Comparison of ENCODE assay signal across 11 mouse cellular contexts in genomic region chr17:71256806-71257536, GRCm38 (mm10). TPM values are rescaled to one million over a fixed set of nuclear protein-coding genes. Genes with fewer than 3 reads are reported as not detected.
A peak's percentile ranks its signal among the peaks of the same experiment; 100 is the strongest.
DNase-seq lines count a peak whose midpoint lies in the region; ATAC-seq and TF ChIP-seq lines count a peak whose summit lies in the region.
"Had no signal": no experiment of that assay in that cellular context is flagged by ENCODE, and none has a peak within 500 bp of the region (broad histone marks: within the 10 kb centered on the region; RNA-seq: fewer than 3 reads in every experiment).

No protein-coding gene starts in this region.

- H3K79me2 ChIP-seq in heart, adult 2 months (replicated peaks; ENCODE audit: control insufficient read depth, insufficient read depth, low read length), result no peaks in the 10 kb centered on the region

- no peaks in the 10 kb centered on the region for H3K27me3 ChIP-seq in heart, adult 2 months (ENCODE audit: control insufficient read depth, insufficient read depth, low read length)
- no peaks in the 10 kb centered on the region for H3K27me3 ChIP-seq in heart, embryonic 12.5 days (replicated peaks)

- WGBS in heart, adult 2 months, result 59% methylated on average over 13 of the region's 13 CpGs
- WGBS in heart, embryonic 12.5 days, result 72% methylated on average over 13 of the region's 13 CpGs

- no peak for ATAC-seq in heart, embryonic 12.5 days (ENCODE audit: insufficient number of reproducible peaks, low FRiP score)
- ATAC-seq in monocyte, adult 5-6 weeks (replicated peaks; ENCODE audit: insufficient number of reproducible peaks, low FRiP score, low TSS enrichment, poor library complexity, severe bottlenecking), result peak; percentile 18; the same call in 1 of the 2 replicates
- ATAC-seq: hindbrain, embryonic 16.5 days had no signal

- TF ChIP-seq EP300 in heart, adult 2 months (IDR thresholded peaks at IDR 0.05; ENCODE audit: insufficient read depth, low read depth, low read length), result no peak; the same call in 1 of the 2 replicates

- peaks cover 5% of the 10 kb centered on the region; the same call in 1 of the 2 replicates for H3K4me1 ChIP-seq in heart, adult 2 months (ENCODE audit: control insufficient read depth, insufficient read depth, low read length)
- peaks cover 49% of the 10 kb centered on the region for H3K4me1 ChIP-seq in heart, embryonic 12.5 days (replicated peaks)

- no peak overlapping the region for H3K9ac ChIP-seq in heart, adult 2 months (ENCODE audit: low read depth, low read length)
- no peak overlapping the region for H3K9ac ChIP-seq in heart, embryonic 12.5 days

- H3K36me3 ChIP-seq in heart, adult 2 months (ENCODE audit: control insufficient read depth, insufficient read depth, low read length), result no peaks in the 10 kb centered on the region; the same call in 1 of the 2 replicates
- H3K36me3 ChIP-seq in heart, embryonic 12.5 days, result peaks cover 9% of the 10 kb centered on the region; the same call in 1 of the 2 replicates

- no peak overlapping the region for H3K4me3 ChIP-seq in heart, adult 2 months
- H3K4me3 ChIP-seq in heart, embryonic 12.5 days, result no peak overlapping the region

- peak overlapping the region; percentile 47; the same call in 1 of the 2 replicates for H3K27ac ChIP-seq in heart, adult 2 months
- no peak overlapping the region for H3K27ac ChIP-seq in heart, embryonic 12.5 days (ENCODE audit: poor library complexity, severe bottlenecking)

- intact Hi-C loops in heart, adult 2 months (cut with DNase I), result no loop called here
- intact Hi-C loops in heart, postnatal 10 days (cut with DNase I), result no loop called here

- DNase-seq in heart, adult 2 months, result peak in 1 of 2 experiments; percentile 62
- peak; percentile 80 for DNase-seq in MEL-GATA-1-ER (ENCODE audit: extremely low read depth, low read depth)
- DNase-seq in heart, postnatal 10 days, result peak; percentile 71 to 81
- no peak for DNase-seq in urinary bladder, adult 18-20 months (ENCODE audit: low spot score in 2 of 2)
- DNase-seq in lung, postnatal 10 days, result no peak
- no peak for DNase-seq in ovary, postnatal 10 days (ENCODE audit: low spot score)
- DNase-seq: adrenal gland, postnatal 14 days; lung, postnatal 4 days had no signal

- TF ChIP-seq CTCF in heart, adult 2 months (IDR thresholded peaks at IDR 0.05), result no peak

- no peak for TF ChIP-seq POLR2A in heart, adult 2 months (IDR thresholded peaks at IDR 0.05; ENCODE audit: insufficient read depth, low read depth, low read length)

- H3K9me3 ChIP-seq in heart, embryonic 12.5 days (replicated peaks), result no peaks in the 10 kb centered on the region

- H3K4me2 ChIP-seq in heart, embryonic 12.5 days, result no peak overlapping the region

RNA-seq across cellular contexts. Expression of gene Emilin2, which starts 54.8 kb away (rescaled TPM):
- total RNA-seq in heart, adult 2 months (2021), result 10 to 100 TPM; 43.3 to 43.5 TPM
- polyA plus RNA-seq in heart, adult 2 months (2012; rRNA removed), result 37.2 and 39.3 TPM in 2 replicates
- 97.0 and 99.7 TPM in 2 replicates for polyA plus RNA-seq in heart, embryonic 12.5 days (2016; fragmentation: Nextera tagmentation; extraction: Ambion mirVana)
- total RNA-seq in heart, postnatal 10 days (2021), result 100 to 1,000 TPM; 185 to 196 TPM
- total RNA-seq in monocyte, adult 5-6 weeks (2017), result 184 to 329 TPM (median 319 TPM) in 3 replicates

Comparison
In these comparisons a context has a peak if more than half of its experiments do, and no peak if none do; other contexts are left out.
1. DNase-seq: peak in MEL-GATA-1-ER (single experiment) and heart, postnatal 10 days (2 of 2); none in urinary bladder, adult 18-20 months (0 of 2), lung, postnatal 10 days (single experiment) and ovary, postnatal 10 days (single experiment).